Mouse (Mus musculus): Measurements from ENCODE around the gene Pkn2. TPM values are rescaled to one million over a fixed set of nuclear protein-coding genes. Genes with fewer than 3 reads are reported as not detected.

The Pkn2 gene
- 49.4 and 54.4 TPM in 2 replicates for polyA plus RNA-seq (2016; fragmentation: Nextera tagmentation; extraction: Ambion mirVana)

DNA sequence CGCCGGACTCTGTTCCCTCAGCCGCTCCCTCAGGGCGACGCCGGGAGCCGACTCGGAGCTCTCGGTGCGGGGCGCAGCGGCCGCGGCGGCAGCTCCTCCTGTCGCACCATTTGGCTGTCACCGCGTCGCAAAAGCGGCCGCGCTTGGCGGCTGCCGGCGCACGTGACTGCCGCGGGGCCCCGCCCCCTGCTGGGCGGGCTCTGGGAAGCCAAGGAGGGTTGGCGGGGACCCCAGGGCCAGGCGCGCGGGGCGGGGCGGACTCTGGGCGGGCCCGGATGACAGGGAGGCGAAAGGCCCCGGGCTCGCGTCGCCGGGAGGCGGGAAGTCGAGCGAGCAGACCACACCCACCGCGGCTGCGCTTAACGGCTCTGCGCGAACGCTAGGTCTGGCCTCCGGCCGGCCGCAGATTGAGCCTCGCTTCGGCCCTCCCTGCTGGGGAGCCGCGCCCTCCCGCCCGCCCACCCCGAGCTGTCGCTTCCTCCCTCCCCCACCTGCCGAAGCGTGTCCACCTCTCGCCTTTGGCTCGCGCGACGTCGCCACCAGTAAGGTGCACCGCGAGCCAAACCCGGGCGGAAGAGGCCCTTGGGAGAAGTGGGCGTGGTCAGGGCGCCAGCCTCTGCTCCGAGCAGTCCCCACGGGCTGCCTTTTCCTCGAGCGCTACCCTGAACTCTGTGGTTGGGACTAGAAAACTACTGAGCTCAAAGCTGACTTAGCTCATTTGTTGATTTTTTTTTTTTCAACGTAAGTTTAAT lies at the start of gene Pkn2:
Gene Pkn2, minus strand, starts transcription at position 133 of the 752 bp plus-strand sequence.
- Histone ChIP-seq H3K27me3 (no peaks in the 10 kb centered on the region), H3K9me3 (replicated peaks) (no peaks in the 10 kb centered on the region), H3K36me3 (no peaks in the 10 kb centered on the region), H3K9ac (peak within 1 kb of the TSS; percentile 97), H3K4me1 (peaks cover 6% of the 10 kb centered on the region; the same call in 1 of the 2 replicates), H3K4me2 (replicated peaks) (peak within 1 kb of the TSS; percentile 60), H3K4me3 (peak within 1 kb of the TSS; percentile 100), H3K27ac (peak within 1 kb of the TSS; percentile 97)
- under 1% methylated on average over 70 of the region's 84 CpGs for WGBS
- ATAC-seq (ENCODE audit: low FRiP score) = peak; percentile 99

DNA sequence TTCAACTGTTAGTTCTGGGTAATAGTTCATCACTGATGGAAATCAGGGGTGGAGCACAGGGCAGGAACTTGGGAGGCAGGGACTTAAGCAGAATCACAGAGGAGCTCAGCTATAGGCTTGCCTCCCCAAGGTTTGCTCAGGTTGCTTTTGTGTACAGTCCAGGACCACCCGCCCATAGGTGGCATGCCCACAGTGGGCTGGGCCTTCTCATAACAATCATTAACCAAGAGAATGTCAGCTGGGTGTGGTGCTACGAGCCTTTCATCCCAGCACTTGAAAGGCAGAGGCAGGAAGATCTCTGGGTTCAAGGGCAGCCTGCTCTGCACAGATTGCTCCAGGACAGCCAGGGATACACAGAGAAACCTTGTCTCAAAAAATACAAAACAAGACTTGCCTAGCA lies 48.1 kb upstream of the Pkn2 start:
- Histone ChIP-seq H3K4me3 (no peak overlapping the region), H3K27me3 (no peaks in the 10 kb centered on the region), H3K4me1 (peaks cover 2% of the 10 kb centered on the region; the same call in 1 of the 2 replicates), H3K27ac (no peak overlapping the region), H3K36me3 (no peaks in the 10 kb centered on the region), H3K4me2 (replicated peaks) (no peak overlapping the region), H3K9me3 (replicated peaks) (no peaks in the 10 kb centered on the region), H3K9ac (no peak overlapping the region)
- WGBS = 90% methylated on average over 2 of the region's 2 CpGs
- ATAC-seq (ENCODE audit: low FRiP score) = no peak

DNA sequence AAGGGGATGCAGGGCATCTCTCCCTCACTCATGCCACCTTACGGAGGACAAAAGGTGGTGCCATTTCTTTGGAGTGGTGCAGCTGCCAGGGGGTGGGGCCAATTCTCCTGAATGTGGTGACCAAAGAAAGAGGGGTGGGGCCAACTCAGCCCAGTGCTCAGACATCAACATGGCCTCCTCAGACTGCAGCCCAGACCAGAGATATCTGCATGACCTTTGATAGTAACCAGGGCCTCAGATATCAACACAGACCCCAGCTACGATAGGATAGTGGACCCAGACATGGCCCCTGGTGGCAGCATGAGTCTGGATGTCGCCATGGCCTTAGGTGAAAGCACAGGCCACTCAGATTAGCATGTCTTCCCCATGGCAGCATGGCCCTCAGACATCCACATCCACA lies 45.5 kb upstream of the Pkn2 start:
- H3K4me3 ChIP-seq = no peak overlapping the region
- H3K27ac ChIP-seq = no peak overlapping the region
- no peak for ATAC-seq (ENCODE audit: low FRiP score)
- H3K36me3 ChIP-seq = no peaks in the 10 kb centered on the region
- no peaks in the 10 kb centered on the region for H3K9me3 ChIP-seq (replicated peaks)
- H3K4me2 ChIP-seq (replicated peaks) = no peak overlapping the region
- H3K9ac ChIP-seq = no peak overlapping the region
- no peaks in the 10 kb centered on the region for H3K4me1 ChIP-seq
- 85% methylated on average over 3 of the region's 3 CpGs for WGBS
- no peaks in the 10 kb centered on the region for H3K27me3 ChIP-seq

DNA sequence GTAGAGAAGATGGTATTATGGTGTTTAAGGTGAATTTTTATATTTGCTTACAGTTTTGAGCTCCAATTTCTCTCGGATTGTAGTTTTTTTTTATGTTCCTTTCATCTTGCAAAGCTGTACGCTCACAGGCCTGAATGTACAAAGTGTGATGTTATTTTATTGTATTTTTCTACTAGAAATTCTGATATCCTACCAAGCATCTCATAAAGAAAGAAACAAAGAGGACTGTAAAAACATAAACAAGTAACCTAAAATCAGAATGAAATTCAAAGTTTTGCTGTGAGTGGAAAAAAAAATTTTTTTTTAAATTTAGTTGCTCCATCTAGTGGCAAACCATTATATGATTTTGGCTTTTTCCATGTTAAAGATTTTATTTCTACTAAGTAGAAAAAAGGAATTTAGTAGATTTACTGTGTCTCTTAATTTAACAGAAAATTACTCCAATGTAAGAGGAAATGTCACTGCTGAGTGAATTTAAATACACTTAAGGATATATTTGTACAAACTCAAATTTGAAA lies 43.1 kb upstream of the Pkn2 start:
- Histone ChIP-seq H3K4me3 (no peak overlapping the region), H3K27ac (no peak overlapping the region), H3K9ac (no peak overlapping the region), H3K9me3 (replicated peaks) (no peaks in the 10 kb centered on the region), H3K36me3 (no peaks in the 10 kb centered on the region), H3K27me3 (no peaks in the 10 kb centered on the region), H3K4me2 (replicated peaks) (no peak overlapping the region), H3K4me1 (no peaks in the 10 kb centered on the region)
- ATAC-seq (ENCODE audit: low FRiP score) = no peak
- WGBS = 81% methylated on average over 2 of the region's 2 CpGs

DNA sequence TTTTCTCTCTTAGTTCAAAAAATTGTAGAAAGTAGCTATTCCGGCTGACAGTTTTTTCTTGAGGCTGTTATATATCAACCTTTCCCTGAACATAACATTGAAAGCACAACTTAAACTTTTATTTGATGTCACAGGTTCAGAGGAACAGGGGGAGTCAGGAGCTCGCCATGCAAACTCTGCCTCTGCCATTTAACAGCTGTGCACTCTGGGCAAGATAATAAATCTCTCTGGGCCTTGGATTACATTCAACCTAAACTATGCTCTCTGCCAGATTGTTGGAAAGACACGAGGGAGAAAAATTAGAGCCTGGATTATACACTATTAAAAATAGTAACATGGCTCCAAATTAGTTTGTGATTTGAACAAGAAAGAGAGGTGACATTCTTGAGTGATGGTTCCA lies 37.3 kb upstream of the Pkn2 start:
- no peak overlapping the region for H3K27ac ChIP-seq
- WGBS = 80% methylated on average over 3 of the region's 3 CpGs
- H3K36me3 ChIP-seq = no peaks in the 10 kb centered on the region
- H3K4me3 ChIP-seq = no peak overlapping the region
- H3K4me1 ChIP-seq = no peaks in the 10 kb centered on the region
- H3K4me2 ChIP-seq (replicated peaks) = no peak overlapping the region
- no peaks in the 10 kb centered on the region for H3K9me3 ChIP-seq (replicated peaks)
- no peak overlapping the region for H3K9ac ChIP-seq
- no peak for ATAC-seq (ENCODE audit: low FRiP score)
- no peaks in the 10 kb centered on the region for H3K27me3 ChIP-seq

DNA sequence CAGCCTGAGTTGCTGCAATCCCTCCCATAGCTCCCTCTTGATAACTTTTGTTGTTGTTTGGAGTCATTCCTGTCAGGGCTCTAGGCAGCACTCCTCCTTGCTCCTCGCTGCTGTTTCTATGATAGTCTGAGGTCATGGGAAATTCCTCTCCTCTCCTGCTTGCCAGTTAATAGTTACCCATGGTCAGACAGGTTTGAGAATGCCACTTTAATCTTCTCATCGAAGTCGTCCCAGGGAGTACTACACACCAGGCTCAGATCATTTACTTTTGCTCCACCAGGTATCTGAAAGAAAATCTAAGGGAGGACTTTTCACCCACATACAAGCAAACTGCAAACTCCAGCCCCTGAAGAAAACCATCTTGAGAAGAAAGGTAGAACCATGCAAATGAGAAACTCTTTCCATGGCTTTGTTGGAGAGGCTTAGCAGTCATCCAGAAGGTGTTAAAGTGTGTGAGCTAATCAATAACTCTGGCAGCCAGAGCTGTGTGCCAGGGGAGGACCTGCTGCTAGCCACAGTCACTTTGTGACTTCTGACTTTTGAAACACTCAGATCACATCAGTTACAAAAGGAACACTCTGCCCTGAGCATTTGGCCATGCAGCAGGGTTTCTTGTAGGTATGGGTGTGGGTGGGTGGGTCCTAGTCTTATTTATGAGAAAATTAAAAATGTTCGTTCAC lies 36.1 kb upstream of the Pkn2 start:
- H3K27ac ChIP-seq = no peak overlapping the region
- no peak for ATAC-seq (ENCODE audit: low FRiP score)
- no peaks in the 10 kb centered on the region for H3K4me1 ChIP-seq
- H3K36me3 ChIP-seq = no peaks in the 10 kb centered on the region
- WGBS = 67% methylated on average over 4 of the region's 4 CpGs
- H3K4me2 ChIP-seq (replicated peaks) = no peak overlapping the region
- no peaks in the 10 kb centered on the region for H3K27me3 ChIP-seq
- no peak overlapping the region for H3K9ac ChIP-seq
- no peak overlapping the region for H3K4me3 ChIP-seq
- H3K9me3 ChIP-seq (replicated peaks) = no peaks in the 10 kb centered on the region

DNA sequence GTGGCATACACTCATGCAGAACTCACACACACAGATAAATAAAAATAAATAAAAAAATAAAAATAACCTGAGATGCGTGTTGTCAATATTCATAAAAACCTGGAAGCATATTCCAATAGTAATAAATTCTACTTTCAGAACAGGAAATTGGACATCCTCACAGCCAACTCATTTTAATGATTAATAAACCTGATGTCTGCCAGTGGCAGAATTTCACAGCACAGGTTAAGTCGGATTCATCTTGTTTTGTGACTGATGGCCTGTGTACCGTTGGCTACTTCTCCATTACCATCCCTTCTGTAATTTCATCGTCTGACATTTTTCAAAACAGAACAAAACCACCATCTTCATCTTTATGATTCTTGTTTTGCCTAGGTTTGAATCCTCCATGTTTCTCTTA lies 35.4 kb upstream of the Pkn2 start:
- no peak overlapping the region for H3K4me2 ChIP-seq (replicated peaks)
- 87% methylated on average over 4 of the region's 4 CpGs for WGBS
- no peaks in the 10 kb centered on the region for H3K4me1 ChIP-seq
- H3K27me3 ChIP-seq = no peaks in the 10 kb centered on the region
- H3K4me3 ChIP-seq = no peak overlapping the region
- ATAC-seq (ENCODE audit: low FRiP score) = no peak
- H3K9ac ChIP-seq = no peak overlapping the region
- no peak overlapping the region for H3K27ac ChIP-seq
- H3K36me3 ChIP-seq = no peaks in the 10 kb centered on the region
- H3K9me3 ChIP-seq (replicated peaks) = no peaks in the 10 kb centered on the region

DNA sequence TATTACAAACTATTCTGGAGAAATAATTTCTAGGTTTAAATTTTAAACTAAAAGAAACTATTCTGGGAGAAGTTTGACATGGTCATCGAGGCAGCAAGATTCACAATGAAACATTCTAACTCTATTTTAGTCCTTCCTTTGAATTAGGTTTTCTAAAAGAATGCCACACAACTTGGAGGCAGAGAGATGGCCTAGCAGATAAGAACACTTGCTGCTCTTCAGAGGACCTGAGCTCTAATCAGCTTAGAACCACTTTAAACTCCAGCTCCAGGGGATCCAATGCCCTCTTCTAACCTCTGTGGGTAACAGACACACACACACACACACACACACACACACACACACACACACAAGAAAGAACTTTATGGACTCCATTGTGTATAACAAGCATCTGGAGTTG lies 31.5 kb upstream of the Pkn2 start:
- Histone ChIP-seq H3K4me3 (no peak overlapping the region), H3K27me3 (no peaks in the 10 kb centered on the region), H3K27ac (no peak overlapping the region), H3K9me3 (replicated peaks) (no peaks in the 10 kb centered on the region), H3K4me2 (replicated peaks) (no peak overlapping the region), H3K4me1 (no peaks in the 10 kb centered on the region), H3K36me3 (no peaks in the 10 kb centered on the region), H3K9ac (no peak overlapping the region)
- no peak for ATAC-seq (ENCODE audit: low FRiP score)
- WGBS = 81% methylated on average over 1 of the region's 1 CpGs

DNA sequence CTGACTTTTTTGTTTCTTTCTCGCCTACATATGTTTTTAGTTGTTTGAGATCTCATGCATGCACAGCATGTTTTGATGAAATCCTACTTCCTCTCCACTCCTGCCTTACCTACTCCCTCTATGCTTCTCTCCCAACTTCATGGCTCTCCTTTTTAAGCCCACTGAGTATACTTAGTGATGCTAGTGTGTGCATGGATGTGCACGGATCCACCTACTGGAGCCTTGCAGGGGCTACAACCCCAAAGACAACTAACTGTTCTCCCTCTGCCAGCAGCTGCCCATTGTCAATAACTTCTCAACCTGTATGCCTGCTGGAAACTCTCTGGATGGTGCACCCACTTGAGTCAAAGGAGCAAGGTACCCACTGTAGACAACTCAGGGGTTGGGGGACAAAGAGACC lies 17.9 kb upstream of the Pkn2 start:
- WGBS = 88% methylated on average over 2 of the region's 2 CpGs
- ATAC-seq (ENCODE audit: low FRiP score) = no peak
- no peak overlapping the region for H3K9ac ChIP-seq
- no peak overlapping the region for H3K4me3 ChIP-seq
- no peaks in the 10 kb centered on the region for H3K4me1 ChIP-seq
- no peak overlapping the region for H3K4me2 ChIP-seq (replicated peaks)
- no peak overlapping the region for H3K27ac ChIP-seq
- no peaks in the 10 kb centered on the region for H3K27me3 ChIP-seq
- H3K36me3 ChIP-seq = no peaks in the 10 kb centered on the region
- H3K9me3 ChIP-seq (replicated peaks) = no peaks in the 10 kb centered on the region

DNA sequence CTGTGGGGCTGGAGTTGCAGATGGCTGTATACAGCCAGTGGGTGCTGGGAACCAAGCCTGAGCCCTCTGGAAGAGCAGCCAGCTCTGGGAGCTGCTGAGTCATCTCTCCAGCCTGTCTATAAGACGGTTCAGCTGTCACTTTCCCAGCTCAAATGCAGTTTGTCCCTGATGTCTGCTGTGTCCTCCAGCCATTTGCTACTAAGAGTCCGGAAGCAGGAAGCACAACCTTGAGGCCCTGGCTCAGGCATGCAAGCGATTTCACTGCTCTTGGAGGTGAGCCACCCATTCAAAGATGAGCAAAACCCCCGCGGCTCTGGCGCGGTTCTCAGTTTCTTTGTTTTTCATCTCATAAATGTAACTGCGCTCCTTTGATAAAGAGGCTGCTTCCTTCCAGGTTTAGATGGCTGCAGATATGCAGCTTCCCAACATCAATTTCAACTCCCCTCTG lies 17.2 kb upstream of the Pkn2 start:
- WGBS = 85% methylated on average over 8 of the region's 8 CpGs

DNA sequence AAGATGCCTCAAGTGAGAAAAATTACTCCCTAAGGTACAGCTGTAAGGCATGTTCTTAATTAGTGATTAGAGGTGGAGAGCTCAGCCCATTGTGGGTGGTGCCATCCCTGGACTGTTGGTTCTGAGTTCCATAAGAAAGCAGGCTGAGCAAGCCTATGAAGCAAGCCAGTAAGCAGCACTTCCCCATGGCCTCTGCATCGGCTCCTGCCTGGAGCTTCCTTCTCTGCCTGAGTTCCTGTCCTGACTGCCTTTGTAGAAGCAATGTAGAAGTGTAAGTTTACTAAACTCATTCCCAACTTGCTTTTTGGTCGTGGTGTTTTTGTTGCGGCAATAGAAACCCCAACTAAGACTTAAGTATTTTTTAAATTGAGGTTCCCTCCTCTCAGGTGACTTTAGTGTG lies 8.6 kb upstream of the Pkn2 start:
- ATAC-seq (ENCODE audit: low FRiP score) = no peak
- H3K27me3 ChIP-seq = no peaks in the 10 kb centered on the region
- H3K9me3 ChIP-seq (replicated peaks) = no peaks in the 10 kb centered on the region
- no peak overlapping the region for H3K9ac ChIP-seq
- H3K4me2 ChIP-seq (replicated peaks) = no peak overlapping the region
- no peak overlapping the region for H3K4me3 ChIP-seq
- H3K27ac ChIP-seq = no peak overlapping the region
- WGBS = 91% methylated on average over 3 of the region's 3 CpGs
- H3K36me3 ChIP-seq = no peaks in the 10 kb centered on the region
- no peaks in the 10 kb centered on the region for H3K4me1 ChIP-seq

More for the DNA sequence above, 17.2 kb upstream of the Pkn2 start:
- no peaks in the 10 kb centered on the region for H3K27me3 ChIP-seq
- H3K27ac ChIP-seq = no peak overlapping the region
- no peak overlapping the region for H3K4me3 ChIP-seq
- ATAC-seq (ENCODE audit: low FRiP score) = no peak
- H3K36me3 ChIP-seq = no peaks in the 10 kb centered on the region
- no peak overlapping the region for H3K9ac ChIP-seq
- no peaks in the 10 kb centered on the region for H3K9me3 ChIP-seq (replicated peaks)
- no peaks in the 10 kb centered on the region for H3K4me1 ChIP-seq
- no peak overlapping the region for H3K4me2 ChIP-seq (replicated peaks)

DNA sequence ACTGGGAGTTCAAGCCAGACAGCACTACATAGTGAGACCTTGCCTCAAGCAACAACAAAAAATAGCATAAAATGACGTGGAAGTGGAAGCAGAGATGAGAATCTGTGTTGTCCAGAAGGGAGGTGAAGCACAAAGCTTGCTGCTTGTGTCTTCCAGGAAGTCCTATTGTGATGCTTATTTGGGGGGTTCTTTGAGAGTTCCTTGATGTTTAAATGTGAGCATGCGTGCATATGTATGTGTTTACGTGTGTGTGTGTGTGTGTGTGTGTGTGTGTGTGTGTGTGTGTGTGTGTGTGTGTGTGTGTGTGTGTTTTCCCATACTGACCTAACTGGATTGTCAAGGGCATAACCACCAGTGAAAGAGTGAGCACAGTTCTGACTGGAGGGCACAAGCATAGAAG lies 5.2 kb upstream of the Pkn2 start:
- Histone ChIP-seq H3K36me3 (no peaks in the 10 kb centered on the region), H3K4me1 (peaks cover 4% of the 10 kb centered on the region; the same call in 1 of the 2 replicates), H3K4me3 (no peak overlapping the region), H3K4me2 (replicated peaks) (no peak overlapping the region), H3K9ac (no peak overlapping the region), H3K27me3 (no peaks in the 10 kb centered on the region), H3K27ac (no peak overlapping the region), H3K9me3 (replicated peaks) (no peaks in the 10 kb centered on the region)
- 87% methylated on average over 3 of the region's 3 CpGs for WGBS
- no peak for ATAC-seq (ENCODE audit: low FRiP score)
